Mouse (Mus musculus) midbrain, embryonic 14.5 days (tissue): Measurements from ENCODE around the gene Olfr553. TPM values are rescaled to one million over a fixed set of nuclear protein-coding genes. Genes with fewer than 3 reads are reported as not detected.
A peak's percentile ranks its signal among the peaks of the same experiment; 100 is the strongest.

Experiments used
- ATAC-seq: fragments of 200-750 bp; cut with Nextera tagmentation; 2 replicates; pipeline ENCODE4 v1.8.0; 2017; ENCODE audit warnings: moderate number of reproducible peaks, moderate library complexity; ENCODE audit not compliant: low FRiP score, low TSS enrichment
- DNase-seq: peaks from one replicate; pipeline ENCODE4 v3.0.0-alpha.2; 2015
- H3K27ac ChIP-seq: fragments of 300-500 bp; sonication (generic); replicated peaks from 2 replicates; pipeline ENCODE4 v1.5.1; 2014; ENCODE audit warnings: mild to moderate bottlenecking, low read depth, low read length, moderate library complexity
- H3K27me3 ChIP-seq: fragments of 300-500 bp; sonication (generic); 2 replicates; pipeline ENCODE4 v1.6.1; 2014; ENCODE audit warnings: low read length, control low read depth, mixed read lengths; ENCODE audit not compliant: control insufficient read depth, insufficient read depth
- H3K36me3 ChIP-seq: fragments of 300-500 bp; sonication (generic); 2 replicates; pipeline ENCODE4 v1.6.1; 2014; ENCODE audit warnings: low read length, control low read depth; ENCODE audit not compliant: control insufficient read depth, insufficient read depth
- H3K4me1 ChIP-seq: fragments of 300-500 bp; sonication (generic); 2 replicates; pipeline ENCODE4 v1.6.1; 2014; ENCODE audit warnings: mild to moderate bottlenecking, antibody characterized with exemption, low read length, control low read depth; ENCODE audit not compliant: control insufficient read depth, insufficient read depth
- H3K4me2 ChIP-seq: fragments of 300-500 bp; sonication (generic); 2 replicates; pipeline ENCODE4 v1.6.1; 2014; ENCODE audit warnings: mild to moderate bottlenecking, low read length, moderate library complexity
- H3K4me3 ChIP-seq: fragments of 300-500 bp; sonication (generic); replicated peaks from 2 replicates; pipeline ENCODE4 v1.5.1; 2014; ENCODE audit warnings: low read depth, low read length
- H3K9ac ChIP-seq: fragments of 300-500 bp; sonication (generic); replicated peaks from 2 replicates; pipeline ENCODE4 v1.6.1; 2014; ENCODE audit warnings: mild to moderate bottlenecking, low read length, moderate library complexity
- H3K9me3 ChIP-seq: fragments of 300-500 bp; sonication (generic); 2 replicates; pipeline ENCODE4 v1.6.1; 2016; ENCODE audit warnings: low read length, control low read depth, mixed read lengths; ENCODE audit not compliant: control insufficient read depth
- WGBS: fragments of 180-500 bp; shearing (Covaris S2); extraction: QIAGEN DNeasy Blood & Tissue Kit; methylation state at CpG from one replicate; pipeline ENCODE4 v1.1.7; 2014; 5-methylcytosine and 5-hydroxymethylcytosine counted together
- polyA plus RNA-seq: library from polyadenylated mRNA; unstranded; fragments of >200 nt; fragmentation: Nextera tagmentation; extraction: Ambion mirVana; gene quantifications from 2 replicates; pipeline ENCODE4 v1.2.1, GENCODE M21; 2014

The Olfr553 gene
- polyA plus RNA-seq, 1 experiment from 2014 or later: not detected

GRCm38 (mm10) chr7:102597378-102598031 lies 20.5 kb downstream of the Olfr553 start, which contains the start of gene Olfr552:
Gene Olfr552, plus strand, starts transcription at chr7:102597770.
- Histone ChIP-seq H3K36me3 (no peaks in the 10 kb centered on the region), H3K27me3 (no peaks in the 10 kb centered on the region), H3K27ac (no peak within 1 kb of the TSS), H3K4me2 (no peak within 1 kb of the TSS), H3K4me1 (no peaks in the 10 kb centered on the region), H3K9me3 (no peaks in the 10 kb centered on the region), H3K4me3 (no peak within 1 kb of the TSS), H3K9ac (no peak within 1 kb of the TSS)
- DNase-seq: no peak
- ATAC-seq: no peak
- 81% methylated on average over 1 of the region's 1 CpGs for whole genome bisulfite sequencing

- DNase-seq (no peak), ATAC-seq (no peak)
- WGBS: 96% methylated on average over 3 of the region's 3 CpGs
- no peak within 1 kb of the TSS for H3K4me3 ChIP-seq
- no peaks in the 10 kb centered on the region for H3K9me3 ChIP-seq
- H3K27me3 ChIP-seq: no peaks in the 10 kb centered on the region
- H3K4me2 ChIP-seq: no peak within 1 kb of the TSS
- H3K36me3 ChIP-seq: no peaks in the 10 kb centered on the region
- no peak within 1 kb of the TSS for H3K9ac ChIP-seq
- H3K27ac ChIP-seq: no peak within 1 kb of the TSS
- H3K4me1 ChIP-seq: no peaks in the 10 kb centered on the region
Measured at GRCm38 (mm10) chr7:102591786-102592185, 26.2 kb downstream of the Olfr553 start, which contains the start of gene Olfr551. Gene Olfr551, minus strand, starts transcription at chr7:102591886.

GRCm38 (mm10) chr7:102575998-102576397 lies 42.0 kb downstream of the Olfr553 start:
- Histone ChIP-seq H3K9ac (no peak overlapping the region), H3K27ac (no peak overlapping the region), H3K36me3 (no peaks in the 10 kb centered on the region), H3K4me3 (no peak overlapping the region), H3K27me3 (no peaks in the 10 kb centered on the region), H3K9me3 (no peaks in the 10 kb centered on the region), H3K4me1 (peaks cover 9% of the 10 kb centered on the region; the same call in 1 of the 2 replicates), H3K4me2 (no peak overlapping the region)
- ATAC-seq (no peak), DNase-seq (no peak)
- 48% methylated on average over 6 of the region's 6 CpGs for WGBS

- ATAC-seq (peak; percentile 67; the same call in 1 of the 2 replicates), DNase-seq (peak; percentile 80)
- Histone ChIP-seq H3K36me3 (no peaks in the 10 kb centered on the region), H3K4me1 (peaks cover 9% of the 10 kb centered on the region; the same call in 1 of the 2 replicates), H3K9me3 (no peaks in the 10 kb centered on the region), H3K9ac (no peak overlapping the region), H3K27ac (peak overlapping the region; percentile 45; the same call in 1 of the 2 replicates), H3K27me3 (no peaks in the 10 kb centered on the region), H3K4me2 (no peak overlapping the region), H3K4me3 (no peak overlapping the region)
- WGBS: 31% methylated on average over 3 of the region's 3 CpGs
Measured at GRCm38 (mm10) chr7:102573174-102573830, 44.7 kb downstream of the Olfr553 start.

- DNase-seq (no peak), ATAC-seq (no peak)
- Histone ChIP-seq H3K27me3 (no peaks in the 10 kb centered on the region), H3K9ac (no peak within 1 kb of the TSS), H3K4me2 (no peak within 1 kb of the TSS), H3K4me3 (no peak within 1 kb of the TSS), H3K4me1 (peaks cover 9% of the 10 kb centered on the region; the same call in 1 of the 2 replicates), H3K9me3 (no peaks in the 10 kb centered on the region), H3K36me3 (no peaks in the 10 kb centered on the region), H3K27ac (no peak within 1 kb of the TSS)
- WGBS: 96% methylated on average over 8 of the region's 8 CpGs
Measured at GRCm38 (mm10) chr7:102571142-102571541, 46.9 kb downstream of the Olfr553 start, which contains the start of gene Olfr550. Gene Olfr550, plus strand, starts transcription at chr7:102571442.

GRCm38 (mm10) chr7:102566219-102566618 lies 51.8 kb downstream of the Olfr553 start:
- no peak overlapping the region for H3K27ac ChIP-seq
- no peaks in the 10 kb centered on the region for H3K9me3 ChIP-seq
- DNase-seq (no peak), ATAC-seq (no peak)
- H3K9ac ChIP-seq: no peak overlapping the region
- no peak overlapping the region for H3K4me2 ChIP-seq
- no peaks in the 10 kb centered on the region for H3K27me3 ChIP-seq
- H3K36me3 ChIP-seq: no peaks in the 10 kb centered on the region
- no peaks in the 10 kb centered on the region for H3K4me1 ChIP-seq
- H3K4me3 ChIP-seq: no peak overlapping the region
- 90% methylated on average over 4 of the region's 4 CpGs for WGBS

- Histone ChIP-seq H3K27me3 (no peaks in the 10 kb centered on the region), H3K36me3 (no peaks in the 10 kb centered on the region), H3K27ac (no peak within 1 kb of the TSS), H3K4me3 (0 out of 2 replicates have a peak within 1 kb of the TSS, but pooled peaks have one; percentile 20), H3K4me2 (peak within 1 kb of the TSS; percentile 18), H3K4me1 (peaks cover 5% of the 10 kb centered on the region; the same call in 1 of the 2 replicates), H3K9me3 (no peaks in the 10 kb centered on the region), H3K9ac (no peak within 1 kb of the TSS)
- DNase-seq (peak; percentile 21), ATAC-seq (no peak)
- 21% methylated on average over 10 of the region's 10 CpGs for WGBS
Measured at GRCm38 (mm10) chr7:102564999-102565997, 52.7 kb downstream of the Olfr553 start, which contains the start of gene Trim21. Gene Trim21, minus strand, starts transcription at chr7:102565486.
